Mouse (Mus musculus): ENCODE results near the gene Pdxk. TPM values are rescaled to one million over a fixed set of nuclear protein-coding genes. Genes with fewer than 3 reads are reported as not detected.

Pdxk gene
- total and polyA plus RNA-seq, 2 experiments from 2014 or later = 52.6 to 73.9 TPM

DNA sequence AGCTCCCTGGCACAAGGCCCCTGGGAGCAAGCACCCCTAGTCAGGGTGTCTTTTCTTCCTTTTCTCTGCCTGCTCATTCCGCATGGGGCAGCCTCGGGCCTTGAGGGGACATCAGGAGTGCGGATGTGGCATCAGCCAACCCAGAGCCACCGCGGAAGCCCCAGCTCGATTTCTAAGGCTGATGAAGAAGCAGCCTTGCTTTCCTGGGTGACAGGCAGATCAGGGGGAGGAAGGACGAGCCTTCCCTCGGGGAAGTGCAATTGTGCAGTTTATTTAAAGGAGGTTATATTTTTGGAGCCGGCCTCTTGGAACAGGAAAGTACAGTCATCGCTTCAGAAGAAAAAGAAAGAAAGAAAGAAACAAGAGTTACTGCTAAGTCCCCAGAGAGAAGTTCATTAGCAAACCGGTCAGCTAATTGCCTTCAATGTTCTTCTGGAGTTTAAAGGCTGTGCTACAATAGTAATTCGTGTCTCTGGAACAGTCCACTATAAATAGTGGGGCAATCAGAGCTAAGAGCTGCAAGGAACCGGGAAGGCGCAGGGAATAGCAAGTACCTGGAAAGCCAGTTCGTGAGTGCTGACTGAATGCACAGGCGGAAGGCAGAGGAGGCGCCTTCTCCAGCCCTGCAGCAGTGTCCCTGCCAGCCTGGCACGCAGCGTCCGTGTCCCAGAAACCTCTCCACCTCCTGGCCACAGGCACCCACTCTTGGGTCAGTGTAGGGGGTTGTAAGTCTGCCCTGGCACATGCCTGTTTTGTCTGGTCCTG is 76.4 kb downstream of the Pdxk start:
- 59% methylated on average over 20 of the region's 20 CpGs for WGBS
- ATAC-seq (ENCODE audit: low FRiP score) (peak; percentile 31; the same call in 1 of the 2 replicates), DNase-seq (ENCODE audit: low spot score) (peak; percentile 52)
- no peak overlapping the region for H3K4me3 ChIP-seq (ENCODE audit: low read depth, low read length)
- no peaks in the 10 kb centered on the region for H3K36me3 ChIP-seq (ENCODE audit: insufficient read depth, low read length)
- H3K9ac ChIP-seq (replicated peaks; ENCODE audit: low read length, poor library complexity, severe bottlenecking) = peak overlapping the region; percentile 24; the same call in 1 of the 2 replicates
- no peak for TF ChIP-seq CTCF (IDR thresholded peaks at IDR 0.05)
- H3K4me2 ChIP-seq (ENCODE audit: low read depth, low read length, poor library complexity, severe bottlenecking) = no peak overlapping the region
- H3K27me3 ChIP-seq (ENCODE audit: insufficient read depth, low read length) = peaks cover 19% of the 10 kb centered on the region
- no peaks in the 10 kb centered on the region for H3K4me1 ChIP-seq (ENCODE audit: insufficient read depth, low read length)
- H3K9me3 ChIP-seq (ENCODE audit: low read length) = no peaks in the 10 kb centered on the region
- H3K27ac ChIP-seq (ENCODE audit: low read depth, low read length) = peak overlapping the region; percentile 47; the same call in 1 of the 2 replicates

Small RNA genes lying within 50 kb of the gene (microRNA-seq; reads per million reads assigned to microRNA genes)
- gene Mir6410 (ENCODE audit: borderline number of aligned reads) (not detected), gene Mir6907 (ENCODE audit: borderline number of aligned reads) (3.4 reads per million, percentile 2 among the genes with 10 or more reads in this experiment), gene Mir6908 (ENCODE audit: borderline number of aligned reads) (1.0 reads per million)

Other genes with a start within 250 kb of the Pdxk start
- 102 and 129 TPM in 2 replicates for gene Trappc10, start 220.3 kb downstream of the Pdxk start, total RNA-seq (2014; rRNA removed)
- gene Trappc10, start 220.3 kb downstream of the Pdxk start, polyA plus RNA-seq (2015; fragmentation: Nextera tagmentation; extraction: Ambion mirVana) = 35.1 and 42.2 TPM in 2 replicates
- gene Agpat3, start 112.5 kb downstream of the Pdxk start, total RNA-seq (2014; rRNA removed) = 106 and 137 TPM in 2 replicates
- gene Agpat3, start 112.5 kb downstream of the Pdxk start, polyA plus RNA-seq (2015; fragmentation: Nextera tagmentation; extraction: Ambion mirVana) = 91.7 and 96.8 TPM in 2 replicates
- 219 and 237 TPM in 2 replicates for gene Rrp1, start 51.9 kb downstream of the Pdxk start, total RNA-seq (2014; rRNA removed)
- gene Rrp1, start 51.9 kb downstream of the Pdxk start, polyA plus RNA-seq (2015; fragmentation: Nextera tagmentation; extraction: Ambion mirVana) = 439 and 462 TPM in 2 replicates
- 89.2 and 104 TPM in 2 replicates for gene Cstb, start 39.3 kb downstream of the Pdxk start, total RNA-seq (2014; rRNA removed)
- gene Cstb, start 39.3 kb downstream of the Pdxk start, polyA plus RNA-seq (2015; fragmentation: Nextera tagmentation; extraction: Ambion mirVana) = 126 and 131 TPM in 2 replicates
- not detected in 2 replicates for gene Olfr1358, start 52.5 kb upstream of the Pdxk start, total RNA-seq (2014; rRNA removed)
- not detected in 2 replicates for gene Olfr1358, start 52.5 kb upstream of the Pdxk start, polyA plus RNA-seq (2015; fragmentation: Nextera tagmentation; extraction: Ambion mirVana)
- gene Ilvbl, start 109.4 kb upstream of the Pdxk start, total RNA-seq (2014; rRNA removed) = 50.1 and 68.2 TPM in 2 replicates
- gene Ilvbl, start 109.4 kb upstream of the Pdxk start, polyA plus RNA-seq (2015; fragmentation: Nextera tagmentation; extraction: Ambion mirVana) = 82.1 and 92.3 TPM in 2 replicates
- 6.6 and 6.7 TPM in 2 replicates for gene Syde1, start 127.0 kb upstream of the Pdxk start, total RNA-seq (2014; rRNA removed)
- 3.1 and 3.2 TPM in 2 replicates for gene Syde1, start 127.0 kb upstream of the Pdxk start, polyA plus RNA-seq (2015; fragmentation: Nextera tagmentation; extraction: Ambion mirVana)
- gene Olfr1357, start 153.1 kb upstream of the Pdxk start, total RNA-seq (2014; rRNA removed) = not detected in 2 replicates
- not detected in 2 replicates for gene Olfr1357, start 153.1 kb upstream of the Pdxk start, polyA plus RNA-seq (2015; fragmentation: Nextera tagmentation; extraction: Ambion mirVana)

Data from midbrain, postnatal 0 days (tissue).